Mouse (Mus musculus) liver, adult 2 months (tissue): ENCODE data around the gene Bbc3.

Experiments used
- CTCF ChIP-seq: fragments of 200-500 bp; IDR thresholded peaks from 2 replicates; pipeline ENCODE4 v1.5.1; 2011; ENCODE audit warnings: low read depth, low read length, control low read depth
- POLR2A ChIP-seq: fragments of 200-500 bp; IDR thresholded peaks from 2 replicates; pipeline ENCODE4 v1.6.1; 2011; ENCODE audit warnings: low read length, control low read depth; ENCODE audit not compliant: insufficient read depth; ENCODE audit errors: extremely low read depth

DNA sequence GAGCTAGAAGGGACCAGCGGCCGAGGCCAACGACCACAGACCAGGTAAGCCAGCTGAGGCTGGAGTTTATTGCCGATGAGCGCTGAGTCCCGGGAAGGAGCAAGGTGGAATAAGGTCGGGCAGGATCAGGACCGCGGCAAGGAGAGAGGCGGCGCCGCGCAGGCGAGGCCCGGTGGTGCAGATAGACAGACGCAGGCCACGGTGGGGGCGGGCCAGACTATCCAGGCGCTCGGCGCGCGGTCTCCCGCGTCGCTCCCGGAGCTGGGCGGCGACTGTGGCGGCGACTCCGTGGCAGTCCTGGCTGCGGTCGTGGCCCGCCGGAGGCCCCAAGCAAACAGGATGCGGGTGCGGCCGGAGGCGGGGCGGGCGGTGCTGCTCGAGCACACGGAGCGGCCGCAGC is 35.5 kb upstream of the Bbc3 start:
- peak; percentile 38 for TF ChIP-seq CTCF
- no peak for TF ChIP-seq POLR2A
